Mouse (Mus musculus): Measurements from ENCODE around the gene Pdlim4. TPM values are rescaled to one million over a fixed set of nuclear protein-coding genes. Genes with fewer than 3 reads are reported as not detected.

Gene Pdlim4
- polyA plus RNA-seq, 1 experiment, result 469 TPM

DNA sequence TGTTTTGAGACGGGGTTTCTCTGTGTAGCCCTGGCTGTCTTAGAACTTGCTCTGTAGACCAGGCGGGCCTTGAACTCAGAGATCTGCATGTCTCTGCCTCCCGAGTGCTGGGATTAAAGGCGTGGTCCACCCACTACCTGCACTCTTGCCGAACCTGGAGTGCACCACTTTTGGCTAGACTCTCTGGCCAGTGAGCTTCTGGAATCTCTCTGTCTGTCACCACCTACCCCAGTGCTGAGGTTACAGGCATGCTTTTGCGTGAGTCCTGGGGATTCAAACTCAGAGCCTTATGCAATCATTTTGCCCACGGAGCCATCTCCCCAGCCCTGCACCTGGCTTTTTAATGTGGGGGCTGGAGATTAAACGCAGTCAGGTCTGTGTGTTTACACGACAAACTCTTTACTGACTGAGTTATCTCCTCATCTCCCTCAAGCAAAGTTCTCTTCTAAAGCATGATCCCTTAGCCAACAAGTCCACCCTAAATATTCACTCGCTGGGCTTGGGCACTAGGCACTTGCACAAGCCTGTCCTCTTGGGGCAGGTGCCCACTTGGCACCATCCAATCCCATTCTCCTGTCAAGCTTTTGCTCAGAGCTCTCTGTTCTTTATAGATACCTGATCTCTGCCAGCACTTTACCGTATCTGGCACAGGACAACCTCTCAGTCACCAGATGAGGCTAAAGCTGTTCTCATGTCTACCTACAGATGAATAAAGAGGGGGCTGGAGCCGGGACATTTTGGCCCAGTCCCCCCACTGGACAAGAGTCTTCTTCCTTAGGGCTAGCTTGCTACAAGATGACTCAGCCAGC is 3.5 kb downstream of the Pdlim4 start:
- H3K27me3 ChIP-seq (ENCODE audit: control insufficient read depth, insufficient read depth, insufficient read length), result no peaks in the 10 kb centered on the region
- TF ChIP-seq MAX (IDR thresholded peaks at IDR 0.05; ENCODE audit: low read depth) (no peak), TCF3 (IDR thresholded peaks at IDR 0.05; ENCODE audit: insufficient read length, low read depth) (no peak), USF1 (IDR thresholded peaks at IDR 0.05; ENCODE audit: low read depth) (no peak), MYOD1 (IDR thresholded peaks at IDR 0.05; ENCODE audit: control insufficient read depth in 1 of 3, insufficient read length in 2 of 3, low read depth in 2 of 3) (no peak), REST (IDR thresholded peaks at IDR 0.05; ENCODE audit: insufficient read depth, insufficient read length) (no peak), E2F4 (IDR thresholded peaks at IDR 0.05; ENCODE audit: insufficient read depth) (no peak), POLR2AphosphoS2 (IDR thresholded peaks at IDR 0.05; ENCODE audit: insufficient read length, low read depth) (no peak), CEBPB (IDR thresholded peaks at IDR 0.05; ENCODE audit: insufficient read depth, poor library complexity, severe bottlenecking) (peak; percentile 27; the same call in 1 of the 2 replicates)
- H3K79me2 ChIP-seq (ENCODE audit: control insufficient read depth, insufficient read depth), result peaks cover 47% of the 10 kb centered on the region
- H3K4me3 ChIP-seq, result no peak overlapping the region
- H3K4me2 ChIP-seq (ENCODE audit: low read depth), result peak overlapping the region; percentile 93
- peaks cover 5% of the 10 kb centered on the region for H3K36me3 ChIP-seq (ENCODE audit: control insufficient read depth, insufficient read depth)
- H3ac ChIP-seq (ENCODE audit: control insufficient read depth, insufficient read length), result no peak overlapping the region

DNA sequence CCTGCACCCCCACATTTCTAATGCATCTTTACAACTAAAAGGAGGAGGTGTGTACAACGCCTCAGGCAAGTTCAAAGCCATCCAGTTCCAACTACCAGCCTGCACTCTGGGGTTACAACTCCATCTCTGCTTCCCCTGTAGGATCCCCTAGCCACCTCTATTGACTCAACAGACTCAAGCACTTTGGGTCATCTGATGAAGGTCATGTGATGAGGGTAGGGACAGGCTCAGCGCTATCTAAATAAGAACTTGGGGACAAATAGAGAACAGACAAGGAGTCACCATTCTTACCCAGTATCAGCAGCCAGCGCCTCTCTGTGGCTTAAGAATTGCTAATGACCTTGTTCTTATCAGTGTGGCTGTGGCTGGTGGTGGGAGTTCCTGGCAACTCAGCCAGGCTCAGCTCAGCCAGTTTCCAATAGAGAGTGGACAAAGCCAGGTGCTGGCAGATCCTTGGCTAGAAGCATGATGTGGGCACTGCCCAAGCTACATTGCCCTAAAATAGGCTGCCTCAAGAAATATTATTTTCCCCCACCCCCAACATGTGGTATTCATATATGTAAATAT is 4.3 kb downstream of the Pdlim4 start:
- no peak overlapping the region for H3ac ChIP-seq (ENCODE audit: control insufficient read depth, insufficient read length)
- no peaks in the 10 kb centered on the region for H3K27me3 ChIP-seq (ENCODE audit: control insufficient read depth, insufficient read depth, insufficient read length)
- H3K4me2 ChIP-seq (ENCODE audit: low read depth), result peak overlapping the region; percentile 93
- H3K36me3 ChIP-seq (ENCODE audit: control insufficient read depth, insufficient read depth), result peaks cover 5% of the 10 kb centered on the region
- H3K79me2 ChIP-seq (ENCODE audit: control insufficient read depth, insufficient read depth), result peaks cover 53% of the 10 kb centered on the region
- TF ChIP-seq POLR2AphosphoS2 (IDR thresholded peaks at IDR 0.05; ENCODE audit: insufficient read length, low read depth) (no peak), USF1 (IDR thresholded peaks at IDR 0.05; ENCODE audit: low read depth) (peak; percentile 79), MYOD1 (IDR thresholded peaks at IDR 0.05; ENCODE audit: control insufficient read depth in 1 of 3, insufficient read length in 2 of 3, low read depth in 2 of 3) (peak in 2 of 3 experiments; percentile 55 to 82), SRF (IDR thresholded peaks at IDR 0.05; ENCODE audit: control insufficient read depth, insufficient read length, low read depth) (no peak), MYOG (IDR thresholded peaks at IDR 0.05; ENCODE audit: control insufficient read depth in 1 of 3, insufficient read depth in 1 of 3, insufficient read length in 2 of 3, low read depth in 2 of 3) (peak in 1 of 3 experiments; percentile 69)
- no peak overlapping the region for H3K4me3 ChIP-seq

GRCm38 (mm10) chr11:54063472-54063775 is 5.4 kb downstream of the Pdlim4 start:
- no peaks in the 10 kb centered on the region for H3K27me3 ChIP-seq (ENCODE audit: control insufficient read depth, insufficient read depth, insufficient read length)
- peaks cover 53% of the 10 kb centered on the region for H3K79me2 ChIP-seq (ENCODE audit: control insufficient read depth, insufficient read depth)
- peak overlapping the region; percentile 93 for H3K4me2 ChIP-seq (ENCODE audit: low read depth)
- TF ChIP-seq MAX (IDR thresholded peaks at IDR 0.05; ENCODE audit: low read depth), result no peak
- TF ChIP-seq TCF3 (IDR thresholded peaks at IDR 0.05; ENCODE audit: insufficient read length, low read depth), result no peak
- TF ChIP-seq CEBPB (IDR thresholded peaks at IDR 0.05; ENCODE audit: insufficient read depth, poor library complexity, severe bottlenecking), result no peak
- TF ChIP-seq MYOG (IDR thresholded peaks at IDR 0.05; ENCODE audit: control insufficient read depth in 1 of 3, insufficient read depth in 1 of 3, insufficient read length in 2 of 3, low read depth in 2 of 3), result peak in 1 of 3 experiments; percentile 11
- peak; percentile 12 for TF ChIP-seq POLR2AphosphoS2 (IDR thresholded peaks at IDR 0.05; ENCODE audit: insufficient read length, low read depth)
- TF ChIP-seq USF1 (IDR thresholded peaks at IDR 0.05; ENCODE audit: low read depth), result no peak
- no peak for TF ChIP-seq REST (IDR thresholded peaks at IDR 0.05; ENCODE audit: insufficient read depth, insufficient read length)
- TF ChIP-seq POLR2A (IDR thresholded peaks at IDR 0.05; ENCODE audit: insufficient read length, low read depth), result no peak
- no peak for TF ChIP-seq E2F4 (IDR thresholded peaks at IDR 0.05; ENCODE audit: insufficient read depth)
- no peak for TF ChIP-seq TCF12 (IDR thresholded peaks at IDR 0.05; ENCODE audit: insufficient read depth, poor library complexity, severe bottlenecking)
- TF ChIP-seq MYOD1 (IDR thresholded peaks at IDR 0.05; ENCODE audit: control insufficient read depth in 1 of 3, insufficient read length in 2 of 3, low read depth in 2 of 3), result peak in 1 of 3 experiments; percentile 49
- no peak for TF ChIP-seq SRF (IDR thresholded peaks at IDR 0.05; ENCODE audit: control insufficient read depth, insufficient read length, low read depth)
- peaks cover 5% of the 10 kb centered on the region for H3K36me3 ChIP-seq (ENCODE audit: control insufficient read depth, insufficient read depth)
- H3K4me3 ChIP-seq, result no peak overlapping the region
- no peak overlapping the region for H3ac ChIP-seq (ENCODE audit: control insufficient read depth, insufficient read length)

DNA sequence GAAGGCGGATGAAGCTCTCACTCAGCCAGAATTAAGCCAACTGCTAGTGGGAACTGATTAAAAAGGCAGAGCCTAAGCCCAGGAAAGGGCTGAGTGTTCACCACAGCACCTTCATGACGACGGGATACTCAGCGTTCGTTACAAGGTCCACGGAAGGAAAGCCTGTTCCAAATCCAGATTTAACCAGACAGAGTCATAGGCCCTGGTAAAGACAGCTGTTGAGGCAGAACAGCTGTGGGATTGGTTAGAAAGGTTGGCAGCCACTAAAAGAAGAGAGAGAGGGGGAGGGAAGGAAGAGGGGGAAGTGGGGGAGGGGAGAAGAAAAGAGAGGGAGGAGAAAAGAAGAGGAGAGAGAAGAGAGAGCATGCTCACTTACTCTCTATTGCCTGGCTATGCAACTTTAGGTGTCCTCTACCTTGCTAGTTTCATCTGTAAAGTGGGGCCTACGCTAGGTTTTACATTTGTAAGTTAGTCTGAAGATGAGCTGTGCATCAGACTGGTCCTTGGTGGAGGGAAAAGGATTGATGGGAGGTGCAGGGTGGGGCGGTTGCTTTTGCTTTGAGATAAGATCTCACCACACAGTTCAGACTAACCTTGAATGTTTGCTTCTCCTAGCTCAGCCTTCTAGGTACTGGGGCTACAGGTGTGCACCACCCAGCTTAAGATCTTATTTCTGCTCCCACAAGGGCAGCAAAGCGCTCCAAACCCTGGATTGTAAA is 5.9 kb downstream of the Pdlim4 start:
- no peak overlapping the region for H3ac ChIP-seq (ENCODE audit: control insufficient read depth, insufficient read length)
- H3K27me3 ChIP-seq (ENCODE audit: control insufficient read depth, insufficient read depth, insufficient read length), result no peaks in the 10 kb centered on the region
- peaks cover 48% of the 10 kb centered on the region for H3K79me2 ChIP-seq (ENCODE audit: control insufficient read depth, insufficient read depth)
- H3K4me3 ChIP-seq, result no peak overlapping the region
- H3K4me2 ChIP-seq (ENCODE audit: low read depth), result peak overlapping the region; percentile 94
- TF ChIP-seq POLR2A (IDR thresholded peaks at IDR 0.05; ENCODE audit: insufficient read length, low read depth) (peak; percentile 40), TCF3 (IDR thresholded peaks at IDR 0.05; ENCODE audit: insufficient read length, low read depth) (peak; percentile 34), MYOG (IDR thresholded peaks at IDR 0.05; ENCODE audit: control insufficient read depth in 1 of 3, insufficient read depth in 1 of 3, insufficient read length in 2 of 3, low read depth in 2 of 3) (peak; percentile 39 to 95 (median 77)), TCF12 (IDR thresholded peaks at IDR 0.05; ENCODE audit: insufficient read depth, poor library complexity, severe bottlenecking) (peak; percentile 90), E2F4 (IDR thresholded peaks at IDR 0.05; ENCODE audit: insufficient read depth) (no peak), POLR2AphosphoS2 (IDR thresholded peaks at IDR 0.05; ENCODE audit: insufficient read length, low read depth) (no peak), REST (IDR thresholded peaks at IDR 0.05; ENCODE audit: insufficient read depth, insufficient read length) (no peak), MYOD1 (IDR thresholded peaks at IDR 0.05; ENCODE audit: control insufficient read depth in 1 of 3, insufficient read length in 2 of 3, low read depth in 2 of 3) (peak; percentile 91 to 92 (median 91)), USF1 (IDR thresholded peaks at IDR 0.05; ENCODE audit: low read depth) (no peak)
- peaks cover 8% of the 10 kb centered on the region for H3K36me3 ChIP-seq (ENCODE audit: control insufficient read depth, insufficient read depth)

All from myocyte (in vitro differentiated cells).